Mouse (Mus musculus): ENCODE data around the gene Rel.

DNA sequence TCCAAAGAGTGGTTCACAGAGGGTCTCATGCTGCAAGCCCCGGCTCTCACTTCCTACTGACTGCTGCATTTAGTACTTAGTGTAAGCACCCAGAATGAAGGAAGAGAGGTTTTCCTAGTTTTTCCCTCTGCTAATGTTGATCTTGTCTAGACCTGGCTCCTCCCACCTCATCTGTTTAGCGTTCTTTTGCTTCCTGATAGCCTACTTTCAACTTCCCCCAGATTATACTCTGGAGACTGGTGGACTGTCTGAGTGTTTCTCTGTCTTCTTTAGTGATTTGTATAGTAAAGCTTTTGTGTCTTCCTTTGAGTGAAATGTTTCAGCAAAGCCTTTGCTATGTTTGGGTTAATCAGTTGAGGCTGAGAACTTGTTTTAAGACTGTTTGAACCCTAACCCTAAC is 40.0 kb upstream of the Rel start:
- TF ChIP-seq E2F4 (IDR thresholded peaks at IDR 0.05; ENCODE audit: borderline replicate concordance, low read depth, low read length), result no peak
- TF ChIP-seq BHLHE40 (IDR thresholded peaks at IDR 0.05; ENCODE audit: borderline replicate concordance, low read depth, low read length), result no peak
- no peak for TF ChIP-seq NELFE (IDR thresholded peaks at IDR 0.05; ENCODE audit: low read depth, low read length)
- no peak for TF ChIP-seq ZC3H11A (IDR thresholded peaks at IDR 0.05; ENCODE audit: low read depth, low read length)
- TF ChIP-seq MAZ (IDR thresholded peaks at IDR 0.05; ENCODE audit: low read depth, low read length), result no peak
- no peak for TF ChIP-seq ZMIZ1 (IDR thresholded peaks at IDR 0.05; ENCODE audit: low read depth, low read length)
- TF ChIP-seq HCFC1 (IDR thresholded peaks at IDR 0.05; ENCODE audit: low read depth, low read length), result no peak
